Mouse (Mus musculus) intestine, postnatal 0 days (tissue): ENCODE results near the gene Fubp1. TPM values are rescaled to one million over a fixed set of nuclear protein-coding genes. Genes with fewer than 3 reads are reported as not detected.

ENCODE experiments used
- ATAC-seq: fragments of 200-750 bp; cut with Nextera tagmentation; 2 replicates; pipeline ENCODE4 v1.8.0; 2017; ENCODE audit warnings: mild to moderate bottlenecking, moderate TSS enrichment, moderate library complexity
- H3K27ac ChIP-seq: fragments of 300-500 bp; sonication (generic); 2 replicates; pipeline ENCODE4 v1.5.1; 2014; ENCODE audit warnings: mild to moderate bottlenecking, low read depth, low read length, moderate library complexity
- H3K27me3 ChIP-seq: fragments of 300-500 bp; sonication (generic); replicated peaks from 2 replicates; pipeline ENCODE4 v1.6.1; 2014; ENCODE audit warnings: low read length, mixed read lengths; ENCODE audit not compliant: control insufficient read depth, insufficient read depth
- H3K36me3 ChIP-seq: fragments of 300-500 bp; sonication (generic); 2 replicates; pipeline ENCODE4 v1.6.1; 2014; ENCODE audit warnings: mild to moderate bottlenecking, moderate library complexity; ENCODE audit not compliant: control insufficient read depth, insufficient read depth
- H3K4me1 ChIP-seq: fragments of 300-500 bp; sonication (generic); replicated peaks from 2 replicates; pipeline ENCODE4 v1.6.1; 2014; ENCODE audit warnings: antibody characterized with exemption, low read length, mixed read lengths; ENCODE audit not compliant: control insufficient read depth, insufficient read depth
- H3K4me2 ChIP-seq: fragments of 300-500 bp; sonication (generic); replicated peaks from 2 replicates; pipeline ENCODE4 v1.6.1; 2014; ENCODE audit warnings: low read depth, mild to moderate bottlenecking, moderate library complexity
- H3K4me3 ChIP-seq: fragments of 300-500 bp; sonication (generic); 2 replicates; pipeline ENCODE4 v1.5.1; 2014; ENCODE audit warnings: low read depth, low read length
- H3K9ac ChIP-seq: fragments of 300-500 bp; sonication (generic); 2 replicates; pipeline ENCODE4 v1.6.1; 2014; ENCODE audit warnings: mild to moderate bottlenecking, low read depth, low read length
- H3K9me3 ChIP-seq: fragments of 300-500 bp; sonication (generic); 2 replicates; pipeline ENCODE4 v1.6.1; 2016; ENCODE audit warnings: mixed run types; ENCODE audit not compliant: control insufficient read depth
- CTCF ChIP-seq: sonication (generic); IDR thresholded peaks from 2 replicates; pipeline ENCODE4 v1.5.1; 2016; ENCODE audit warnings: low read depth, mild to moderate bottlenecking, control low read depth, antibody characterized with exemption, moderate library complexity
- WGBS: fragments of 180-500 bp; shearing (Covaris S2); extraction: QIAGEN DNeasy Blood & Tissue Kit; methylation state at CpG from one replicate; pipeline ENCODE4 v1.1.7; 2014; 5-methylcytosine and 5-hydroxymethylcytosine counted together
- polyA plus RNA-seq: library from polyadenylated mRNA; unstranded; fragments of >200 nt; fragmentation: Nextera tagmentation; extraction: Ambion mirVana; gene quantifications from 2 replicates; pipeline ENCODE4 v1.2.1, GENCODE M21; 2015

Fubp1 gene
- polyA plus RNA-seq, 1 experiment from 2014 or later, result 60.6 TPM

DNA sequence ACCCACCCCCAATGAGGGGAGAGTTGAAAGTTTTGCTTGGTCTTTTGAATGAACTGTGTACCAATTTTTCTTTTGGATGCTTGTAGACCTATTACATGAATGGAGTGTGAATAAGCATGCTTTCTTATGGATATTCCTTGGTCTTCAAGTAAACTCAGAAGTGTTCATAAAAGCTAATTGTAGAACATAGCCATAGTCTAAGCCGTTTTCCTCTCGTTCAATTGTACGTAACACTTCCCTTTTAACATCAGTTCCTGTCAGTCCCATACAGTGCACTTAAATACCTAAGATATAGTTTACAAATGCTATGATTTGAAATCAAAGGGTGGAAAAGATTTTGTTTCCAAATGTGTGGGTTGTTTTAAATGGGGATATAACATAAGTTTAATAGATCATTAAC is 3.2 kb downstream of the Fubp1 start:
- Histone ChIP-seq H3K27ac (no peak overlapping the region), H3K27me3 (no peaks in the 10 kb centered on the region), H3K9ac (0 out of 2 replicates have a peak overlapping the region, but pooled peaks have one; percentile 2), H3K4me3 (no peak overlapping the region), H3K36me3 (peaks cover 14% of the 10 kb centered on the region), H3K4me1 (no peaks in the 10 kb centered on the region; the same call in 1 of the 2 replicates), H3K4me2 (peak overlapping the region; percentile 80), H3K9me3 (no peaks in the 10 kb centered on the region)
- no peak for ATAC-seq
- TF ChIP-seq CTCF, result no peak
- 16% methylated on average over 3 of the region's 3 CpGs for whole genome bisulfite sequencing

DNA sequence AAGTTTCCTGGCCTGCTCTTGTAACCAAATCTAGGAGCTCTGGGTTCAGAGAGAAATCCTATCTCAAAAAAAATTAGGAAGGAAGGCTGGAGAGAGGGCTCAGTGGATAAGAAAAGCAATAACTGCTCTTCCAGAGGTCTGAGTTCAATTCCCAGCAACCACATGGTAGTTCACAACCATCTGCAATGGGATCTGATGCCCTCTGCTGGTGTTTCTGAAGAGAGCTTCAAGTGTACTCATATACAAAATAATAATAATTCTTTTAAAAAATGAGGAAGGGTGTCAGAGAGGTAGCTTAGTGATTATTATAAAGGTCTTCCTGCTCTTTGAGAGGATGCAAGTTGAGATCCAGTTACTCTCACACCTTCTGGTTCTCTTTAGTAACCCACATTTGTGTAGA is 14.7 kb downstream of the Fubp1 start:
- H3K4me3 ChIP-seq, result no peak overlapping the region
- TF ChIP-seq CTCF, result peak; percentile 31
- H3K4me1 ChIP-seq, result no peaks in the 10 kb centered on the region
- no peaks in the 10 kb centered on the region for H3K9me3 ChIP-seq
- H3K36me3 ChIP-seq, result peaks cover 87% of the 10 kb centered on the region
- no peak overlapping the region for H3K4me2 ChIP-seq
- ATAC-seq, result no peak
- H3K27me3 ChIP-seq, result no peaks in the 10 kb centered on the region
- H3K9ac ChIP-seq, result no peak overlapping the region
- no peak overlapping the region for H3K27ac ChIP-seq

GRCm38 (mm10) chr3:152225906-152226305 is 15.7 kb downstream of the Fubp1 start:
- Histone ChIP-seq H3K27me3 (no peaks in the 10 kb centered on the region), H3K4me2 (no peak overlapping the region), H3K36me3 (peaks cover 80% of the 10 kb centered on the region), H3K9ac (no peak overlapping the region), H3K4me1 (no peaks in the 10 kb centered on the region), H3K9me3 (no peaks in the 10 kb centered on the region), H3K4me3 (no peak overlapping the region), H3K27ac (no peak overlapping the region)
- WGBS, result 82% methylated on average over 7 of the region's 7 CpGs
- no peak for ATAC-seq
- no peak for TF ChIP-seq CTCF

DNA sequence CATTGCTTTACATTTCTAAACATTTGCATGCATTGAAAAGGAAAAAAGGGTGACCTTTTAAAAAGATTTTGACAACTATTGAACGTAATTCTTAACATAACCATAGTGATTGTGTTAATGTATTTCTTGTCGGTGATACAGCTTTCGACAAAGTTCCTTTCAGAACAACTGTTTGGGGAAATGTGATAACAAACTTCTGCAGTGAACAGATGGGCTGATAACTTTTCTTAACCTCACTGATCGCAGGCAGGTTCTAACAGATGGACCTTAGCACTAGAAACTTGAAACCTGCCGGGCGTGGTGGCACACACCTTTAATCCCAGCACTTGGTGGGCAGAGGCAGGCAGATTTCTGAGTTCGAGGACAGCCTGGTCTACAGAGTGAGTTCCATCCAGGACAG is 18.6 kb downstream of the Fubp1 start:
- Histone ChIP-seq H3K27ac (no peak overlapping the region), H3K4me1 (no peaks in the 10 kb centered on the region), H3K9me3 (no peaks in the 10 kb centered on the region), H3K9ac (no peak overlapping the region), H3K27me3 (no peaks in the 10 kb centered on the region), H3K4me2 (no peak overlapping the region), H3K4me3 (no peak overlapping the region), H3K36me3 (peaks cover 59% of the 10 kb centered on the region)
- WGBS, result 67% methylated on average over 7 of the region's 7 CpGs
- ATAC-seq, result 0 out of 2 replicates have a peak, but pooled peaks have one; percentile 31
- no peak for TF ChIP-seq CTCF

DNA sequence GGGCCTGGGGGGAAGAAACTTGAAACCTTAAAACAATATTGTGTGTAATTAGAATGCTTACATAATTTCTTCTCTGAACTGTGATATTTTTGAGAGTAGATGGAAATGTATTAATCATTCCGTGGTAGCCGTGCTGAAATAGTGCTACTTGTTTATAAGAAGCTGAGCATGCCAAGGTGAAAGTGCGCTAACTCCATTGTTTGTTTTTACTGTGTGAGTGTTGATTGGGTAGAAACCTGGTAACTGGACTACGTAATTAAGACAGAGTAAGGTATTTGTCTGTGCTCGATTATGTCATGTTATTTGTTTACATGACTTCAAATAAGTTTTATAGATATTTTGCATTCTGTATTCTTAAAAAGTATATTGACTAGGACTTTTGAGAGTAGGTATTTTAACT is 19.0 kb downstream of the Fubp1 start:
- ATAC-seq, result no peak
- Histone ChIP-seq H3K4me3 (no peak overlapping the region), H3K4me2 (no peak overlapping the region), H3K9me3 (no peaks in the 10 kb centered on the region), H3K36me3 (peaks cover 58% of the 10 kb centered on the region), H3K27ac (no peak overlapping the region), H3K9ac (no peak overlapping the region), H3K27me3 (no peaks in the 10 kb centered on the region), H3K4me1 (no peaks in the 10 kb centered on the region)
- 78% methylated on average over 5 of the region's 5 CpGs for WGBS
- TF ChIP-seq CTCF, result no peak

- H3K36me3 ChIP-seq, result peaks cover 45% of the 10 kb centered on the region
- H3K9me3 ChIP-seq, result no peaks in the 10 kb centered on the region
- ATAC-seq, result no peak
Measured at GRCm38 (mm10) chr3:152231333-152232100, 21.3 kb downstream of the Fubp1 start.

More at GRCm38 (mm10) chr3:152231333-152232100, 21.3 kb downstream of the Fubp1 start:
- TF ChIP-seq CTCF, result no peak
- no peak overlapping the region for H3K4me3 ChIP-seq
- H3K4me2 ChIP-seq, result no peak overlapping the region
- no peaks in the 10 kb centered on the region for H3K27me3 ChIP-seq
- no peaks in the 10 kb centered on the region for H3K4me1 ChIP-seq
- 38% methylated on average over 6 of the region's 6 CpGs for WGBS
- H3K9ac ChIP-seq, result no peak overlapping the region
- peak overlapping the region; percentile 7; the same call in 1 of the 2 replicates for H3K27ac ChIP-seq
